Mouse (Mus musculus) adrenal gland, postnatal 36 days (tissue): Measurements from ENCODE around the gene Il17c. TPM values are rescaled to one million over a fixed set of nuclear protein-coding genes. Genes with fewer than 3 reads are reported as not detected.

Experiments
- DNase-seq, 2 experiments: peaks; one replicate each; pipeline ENCODE4 v3.0.0; 2021; ENCODE audit warnings: mixed read lengths in 1 of 2
- microRNA-seq: library from miRNA; unstranded; fragments of <30 nt; microRNA quantifications from one replicate; pipeline ENCODE4 v1.2.0, GENCODE M21; 2021
- total RNA-seq, 2 experiments: library from RNA; stranded (reverse); gene quantifications; 2 replicates each; pipeline ENCODE4 v1.2.3; 2021

Gene Il17c
- total RNA-seq, 2 experiments from 2014 or later: not detected

- DNase-seq: peak; percentile 50 to 68
Observed at GRCm38 (mm10) chr8:122460524-122461472, 39.0 kb downstream of the Il17c start, which contains the start of gene Snai3. Gene Snai3, minus strand, starts transcription at chr8:122460733.

GRCm38 (mm10) chr8:122461473-122462148 is 39.8 kb downstream of the Il17c start:
- DNase-seq: no peak

- no peak for DNase-seq
Observed at GRCm38 (mm10) chr8:122462510-122462909, 40.7 kb downstream of the Il17c start.

GRCm38 (mm10) chr8:122463651-122464640 is 42.1 kb downstream of the Il17c start:
- DNase-seq: no peak

GRCm38 (mm10) chr8:122464985-122465384 is 43.2 kb downstream of the Il17c start:
- DNase-seq: peak in 1 of 2 experiments; percentile 60

GRCm38 (mm10) chr8:122467816-122468215 is 46.0 kb downstream of the Il17c start:
- no peak for DNase-seq

GRCm38 (mm10) chr8:122469407-122469806 is 47.6 kb downstream of the Il17c start:
- DNase-seq: no peak

- no peak for DNase-seq
Observed at GRCm38 (mm10) chr8:122469965-122470364, 48.1 kb downstream of the Il17c start.

- DNase-seq: no peak
Observed at GRCm38 (mm10) chr8:122470691-122471090, 48.9 kb downstream of the Il17c start.

Small RNA genes lying within 50 kb of the gene (microRNA-seq; reads per million reads assigned to microRNA genes)
- not detected for gene Gm24366

Other genes with a start within 250 kb of the Il17c start
- 10 to 100 TPM; 14.0 to 15.5 TPM for gene Zfpm1, start 139.9 kb upstream of the Il17c start, total RNA-seq
- gene Trhr2, start 61.3 kb upstream of the Il17c start, total RNA-seq: not detected
- gene Zc3h18, start 45.4 kb upstream of the Il17c start, total RNA-seq: 10 to 100 TPM; 40.1 to 42.7 TPM
- gene Cyba, start 10.9 kb downstream of the Il17c start, total RNA-seq: 10 to 100 TPM; 25.6 to 36.8 TPM
- 10 to 100 TPM; 23.2 to 30.3 TPM for gene Mvd, start 21.4 kb downstream of the Il17c start, total RNA-seq
- gene Snai3, start 38.7 kb downstream of the Il17c start, total RNA-seq: not detected
- gene Rnf166, start 54.0 kb downstream of the Il17c start, total RNA-seq: 10 to 100 TPM; 37.3 to 59.9 TPM
- gene Ctu2, start 54.1 kb downstream of the Il17c start, total RNA-seq: 10 to 100 TPM; 20.0 to 29.1 TPM
- 10 to 100 TPM; 19.5 to 24.7 TPM for gene Piezo1, start 129.3 kb downstream of the Il17c start, total RNA-seq
- gene Cdt1, start 146.0 kb downstream of the Il17c start, total RNA-seq: 1 to 10 TPM; 8.7 to 9.1 TPM
- gene Aprt, start 154.9 kb downstream of the Il17c start, total RNA-seq: 10 to 100 TPM; 72.4 to 87.2 TPM
- gene Galns, start 189.4 kb downstream of the Il17c start, total RNA-seq: 1 to 10 TPM; 6.0 to 6.8 TPM
- 10 to 100 TPM; 49.9 to 64.4 TPM for gene Trappc2l, start 189.6 kb downstream of the Il17c start, total RNA-seq
- not detected for gene Pabpn1l, start 200.7 kb downstream of the Il17c start, total RNA-seq